Mouse (Mus musculus): Measurements from ENCODE around the gene Usp8. TPM values are rescaled to one million over a fixed set of nuclear protein-coding genes. Genes with fewer than 3 reads are reported as not detected.

The Usp8 gene
- total and polyA plus RNA-seq, 3 experiments: 21.1 to 34.6 TPM; not detected in 1

DNA sequence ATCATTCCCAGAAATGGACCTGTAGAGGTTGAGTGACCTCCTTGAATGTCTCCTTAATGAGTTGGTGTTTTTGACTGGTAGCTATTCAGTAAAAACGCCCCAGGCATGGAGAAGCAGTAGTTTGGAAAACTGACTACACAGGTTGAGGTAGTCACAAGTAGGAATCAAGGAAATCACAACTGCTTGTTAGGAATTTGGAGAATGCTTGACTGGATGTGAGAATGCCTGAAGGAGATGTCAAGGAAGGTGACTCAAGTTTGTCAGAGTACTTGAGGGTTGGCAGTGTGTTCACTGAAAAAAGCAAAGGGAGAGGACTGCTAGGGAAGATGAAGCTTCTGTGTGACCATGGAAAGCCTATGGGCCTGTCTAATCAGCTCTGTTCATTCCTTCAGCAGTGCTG lies 29.8 kb upstream of the Usp8 start:
- Histone ChIP-seq H3K79me2 (ENCODE audit: control insufficient read depth, insufficient read depth, low read length, poor library complexity) (peaks cover 40% of the 10 kb centered on the region), H3K4me1 (ENCODE audit: control insufficient read depth in 1 of 2, insufficient read depth in 2 of 2, low read length in 2 of 2) (peaks cover 4 to 9% of the 10 kb centered on the region in 2 experiments), H3K36me3 (ENCODE audit: control insufficient read depth in 1 of 2, insufficient read depth in 2 of 2, low read length in 2 of 2) (peaks cover 0 to 24% of the 10 kb centered on the region in 2 experiments; a peak in 2 of 4 replicates), H3K27ac (ENCODE audit: control insufficient read depth, low read depth, low read length) (no peak overlapping the region), H3K9ac (ENCODE audit: control insufficient read depth, low read depth, low read length, poor library complexity, severe bottlenecking) (no peak overlapping the region), H3K4me3 (ENCODE audit: control insufficient read depth in 1 of 2, insufficient read depth in 1 of 2, low read depth in 2 of 2, low read length in 2 of 2) (no peak overlapping the region), H3K27me3 (ENCODE audit: control insufficient read depth in 1 of 2, insufficient read depth in 2 of 2, low read length in 2 of 2) (no peaks in the 10 kb centered on the region), H3K9me3 (replicated peaks; ENCODE audit: insufficient read depth, low read length) (no peaks in the 10 kb centered on the region)
- no peak for TF ChIP-seq CHD1 (IDR thresholded peaks at IDR 0.05; ENCODE audit: low read depth, low read length)
- TF ChIP-seq EP300 (IDR thresholded peaks at IDR 0.05; ENCODE audit: low read depth in 1 of 2, low read length in 2 of 2): no peak
- no peak for TF ChIP-seq ELF1 (IDR thresholded peaks at IDR 0.05; ENCODE audit: low read depth, low read length)
- TF ChIP-seq MYC (IDR thresholded peaks at IDR 0.05; ENCODE audit: low read depth, low read length): no peak
- TF ChIP-seq RAD21 (IDR thresholded peaks at IDR 0.05; ENCODE audit: low read depth, low read length): no peak
- TF ChIP-seq NRF1 (IDR thresholded peaks at IDR 0.05; ENCODE audit: insufficient read depth, low read depth, low read length, poor library complexity, severe bottlenecking): no peak
- no peak for DNase-seq (ENCODE audit: low read depth, low spot score)

DNA sequence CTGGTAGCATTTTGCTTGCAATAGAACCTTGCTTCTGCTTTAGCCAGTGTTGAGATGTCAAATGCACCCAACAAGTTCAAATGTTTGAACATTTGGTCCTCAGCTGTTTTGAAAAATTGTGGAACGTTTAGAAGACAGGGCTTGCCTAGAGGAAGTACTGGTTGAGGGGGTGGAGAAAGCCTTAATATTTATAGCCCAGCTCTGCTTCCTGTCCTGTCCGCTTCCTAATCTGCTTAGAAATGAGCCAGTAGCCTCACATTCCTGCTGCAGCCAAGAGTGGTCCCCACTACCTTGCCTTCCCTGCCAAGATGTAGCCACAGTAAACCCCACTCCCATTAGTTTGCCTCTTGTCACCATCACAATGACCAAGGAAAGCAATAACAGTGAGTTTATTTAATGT lies 24.8 kb upstream of the Usp8 start:
- H3K27ac ChIP-seq (ENCODE audit: control insufficient read depth, low read depth, low read length): no peak overlapping the region
- no peak for DNase-seq (ENCODE audit: low read depth, low spot score)
- TF ChIP-seq ETS1 (IDR thresholded peaks at IDR 0.05; ENCODE audit: low read depth, low read length) (0 out of 2 replicates have a peak, but pooled peaks have one; percentile 7), EP300 (IDR thresholded peaks at IDR 0.05; ENCODE audit: low read depth in 1 of 2, low read length in 2 of 2) (no peak)
- 0 out of 2 replicates have a peak, but pooled peaks cover 3% of the 10 kb centered on the region for H3K79me2 ChIP-seq (ENCODE audit: control insufficient read depth, insufficient read depth, low read length, poor library complexity)
- H3K9me3 ChIP-seq (replicated peaks; ENCODE audit: insufficient read depth, low read length): no peaks in the 10 kb centered on the region
- no peak overlapping the region for H3K4me3 ChIP-seq (ENCODE audit: control insufficient read depth in 1 of 2, insufficient read depth in 1 of 2, low read depth in 2 of 2, low read length in 2 of 2)
- H3K9ac ChIP-seq (ENCODE audit: control insufficient read depth, low read depth, low read length, poor library complexity, severe bottlenecking): no peak overlapping the region
- H3K27me3 ChIP-seq (ENCODE audit: control insufficient read depth in 1 of 2, insufficient read depth in 2 of 2, low read length in 2 of 2): no peaks in the 10 kb centered on the region
- H3K36me3 ChIP-seq (ENCODE audit: control insufficient read depth in 1 of 2, insufficient read depth in 2 of 2, low read length in 2 of 2): peaks cover 0 to 7% of the 10 kb centered on the region in 2 experiments; a peak in 2 of 4 replicates
- H3K4me1 ChIP-seq (ENCODE audit: control insufficient read depth in 1 of 2, insufficient read depth in 2 of 2, low read length in 2 of 2): no peaks in the 10 kb centered on the region

DNA sequence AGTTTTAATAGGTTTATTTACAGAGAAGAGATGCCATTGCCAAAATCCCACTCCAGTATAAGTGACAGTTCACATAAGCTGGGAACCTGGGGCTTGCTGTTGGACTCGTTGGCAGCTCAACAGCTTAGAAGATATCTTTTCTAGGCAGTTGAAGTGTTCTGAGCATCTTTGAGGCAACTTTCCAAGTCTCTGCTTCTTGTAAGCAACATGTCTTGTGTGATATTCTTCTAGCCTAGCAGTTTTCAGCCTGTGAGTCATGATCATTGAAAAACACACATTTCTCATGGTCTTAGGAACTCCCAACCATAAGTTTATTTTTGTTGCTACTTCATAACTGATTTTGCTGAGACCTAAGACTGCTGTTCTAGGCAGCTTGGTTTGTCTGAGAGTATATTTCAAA lies 24.2 kb upstream of the Usp8 start:
- no peak for DNase-seq (ENCODE audit: low read depth, low spot score)
- Histone ChIP-seq H3K4me1 (ENCODE audit: control insufficient read depth in 1 of 2, insufficient read depth in 2 of 2, low read length in 2 of 2) (no peaks in the 10 kb centered on the region), H3K36me3 (ENCODE audit: control insufficient read depth in 1 of 2, insufficient read depth in 2 of 2, low read length in 2 of 2) (peaks cover 0 to 7% of the 10 kb centered on the region in 2 experiments; a peak in 2 of 4 replicates), H3K27me3 (ENCODE audit: control insufficient read depth in 1 of 2, insufficient read depth in 2 of 2, low read length in 2 of 2) (no peaks in the 10 kb centered on the region), H3K9ac (ENCODE audit: control insufficient read depth, low read depth, low read length, poor library complexity, severe bottlenecking) (no peak overlapping the region), H3K79me2 (ENCODE audit: control insufficient read depth, insufficient read depth, low read length, poor library complexity) (0 out of 2 replicates have a peak, but pooled peaks cover 3% of the 10 kb centered on the region), H3K27ac (ENCODE audit: control insufficient read depth, low read depth, low read length) (no peak overlapping the region), H3K4me3 (ENCODE audit: control insufficient read depth in 1 of 2, insufficient read depth in 1 of 2, low read depth in 2 of 2, low read length in 2 of 2) (no peak overlapping the region), H3K9me3 (replicated peaks; ENCODE audit: insufficient read depth, low read length) (no peaks in the 10 kb centered on the region)
- TF ChIP-seq RCOR1 (IDR thresholded peaks at IDR 0.05; ENCODE audit: low read depth, low read length): no peak
- TF ChIP-seq BHLHE40 (IDR thresholded peaks at IDR 0.05; ENCODE audit: borderline replicate concordance, low read depth, low read length): no peak
- no peak for TF ChIP-seq POLR2AphosphoS5 (IDR thresholded peaks at IDR 0.05; ENCODE audit: borderline replicate concordance, low read depth, low read length)
- TF ChIP-seq NRF1 (IDR thresholded peaks at IDR 0.05; ENCODE audit: insufficient read depth, low read depth, low read length, poor library complexity, severe bottlenecking): no peak
- TF ChIP-seq ZC3H11A (IDR thresholded peaks at IDR 0.05; ENCODE audit: low read depth, low read length): no peak
- no peak for TF ChIP-seq UBTF (IDR thresholded peaks at IDR 0.05; ENCODE audit: borderline replicate concordance, insufficient read depth, low read depth, low read length)
- no peak for TF ChIP-seq ZMIZ1 (IDR thresholded peaks at IDR 0.05; ENCODE audit: low read depth, low read length)
- no peak for TF ChIP-seq KAT2A (conservative IDR thresholded peaks at IDR 0.05; ENCODE audit: low read depth, low read length)
- TF ChIP-seq HCFC1 (IDR thresholded peaks at IDR 0.05; ENCODE audit: low read depth, low read length): no peak
- no peak for TF ChIP-seq RAD21 (IDR thresholded peaks at IDR 0.05; ENCODE audit: low read depth, low read length)
